Mouse (Mus musculus) macrophage (primary cell): ENCODE measurements around the gene Bin2. TPM values are rescaled to one million over a fixed set of nuclear protein-coding genes. Genes with fewer than 3 reads are reported as not detected.

Experiments
- H3K27ac ChIP-seq: fragments of 350-480 bp; formaldehyde crosslinking; 2 replicates; pipeline ENCODE4 v1.9.0; 2021
- H3K36me3 ChIP-seq: fragments of 350-480 bp; formaldehyde crosslinking; 2 replicates; pipeline ENCODE4 v1.9.0; 2021; ENCODE audit errors: inconsistent target
- H3K4me3 ChIP-seq: fragments of 350-480 bp; formaldehyde crosslinking; 2 replicates; pipeline ENCODE4 v1.9.0; 2021; ENCODE audit errors: inconsistent target
- H3K79me2 ChIP-seq: fragments of 350-480 bp; formaldehyde crosslinking; 2 replicates; pipeline ENCODE4 v1.9.0; 2021; ENCODE audit errors: inconsistent target
- WGBS: methylation state at CpG from one replicate; pipeline ENCODE4 v1.1.7; 2026; ENCODE audit warnings: inconsistent platforms; ENCODE audit not compliant: missing documents; 5-methylcytosine and 5-hydroxymethylcytosine counted together
- polyA plus RNA-seq: library from polyadenylated mRNA; stranded (reverse); fragments of 250-400 nt; gene quantifications from 3 replicates; pipeline ENCODE4 v1.2.4, GENCODE M21; 2018; ENCODE audit warnings: inconsistent platforms
- total RNA-seq, 78 experiments: library from RNA; depleted of rRNA; stranded (reverse); fragments of 250-400 nt; gene quantifications; 1 replicate in 9 of 78; 2 replicates in 24 of 78; 3 replicates in 43 of 78; 4 replicates in 2 of 78; pipeline ENCODE4 v1.2.4; 2018; ENCODE audit warnings: inconsistent platforms in 56 of 78

Bin2 gene
- total RNA-seq (2018; cell fraction: chromatin; rRNA removed), result 100 to 1,000 TPM in 7 of 26 experiments, 10 to 100 TPM in 15, 1 to 10 TPM in 4; 2.3 to 143 (median 67.4) TPM
- total RNA-seq (2018; cell fraction: cytosol; rRNA removed), result 10 to 100 TPM; 22.9 to 67.0 (median 46.1) TPM
- total RNA-seq (2018; cell fraction: nucleus; rRNA removed), result 100 to 1,000 TPM in 3 of 26 experiments, 10 to 100 TPM in 21, 1 to 10 TPM in 2; 8.6 to 110 (median 52.7) TPM
- polyA plus RNA-seq, result 51.1 to 71.1 TPM (median 65.5 TPM) in 3 replicates

- Histone ChIP-seq H3K4me3 (peak within 1 kb of the TSS; percentile 71), H3K79me2 (peaks cover 47% of the 10 kb centered on the region), H3K36me3 (no peaks in the 10 kb centered on the region), H3K27ac (peak within 1 kb of the TSS; percentile 68)
- WGBS, result 1% methylated on average over 20 of the region's 20 CpGs
Measured at GRCm38 (mm10) chr15:100669337-100669736, at the start of gene Bin2. Gene Bin2 (minus strand): TSS chr15:100669553.

- WGBS, result 94% methylated on average over 11 of the region's 11 CpGs
- no peak overlapping the region for H3K4me3 ChIP-seq
- peaks cover 15% of the 10 kb centered on the region; the same call in 1 of the 2 replicates for H3K79me2 ChIP-seq
- H3K36me3 ChIP-seq, result peaks cover 46% of the 10 kb centered on the region
- H3K27ac ChIP-seq, result no peak overlapping the region
Measured at GRCm38 (mm10) chr15:100718572-100718971, 49.2 kb upstream of the Bin2 start.

- 29% methylated on average over 6 of the region's 6 CpGs for WGBS
- peaks cover 53% of the 10 kb centered on the region for H3K36me3 ChIP-seq
- no peak overlapping the region for H3K27ac ChIP-seq
Measured at GRCm38 (mm10) chr15:100717933-100718332, 48.6 kb upstream of the Bin2 start.

GRCm38 (mm10) chr15:100715399-100715993, 46.1 kb upstream of the Bin2 start:
- WGBS, result 93% methylated on average over 9 of the region's 9 CpGs
- no peak overlapping the region for H3K4me3 ChIP-seq
- no peak overlapping the region for H3K27ac ChIP-seq
- H3K79me2 ChIP-seq, result peaks cover 4% of the 10 kb centered on the region; the same call in 1 of the 2 replicates
- H3K36me3 ChIP-seq, result peaks cover 77% of the 10 kb centered on the region

More at GRCm38 (mm10) chr15:100717933-100718332, 48.6 kb upstream of the Bin2 start:
- no peak overlapping the region for H3K4me3 ChIP-seq
- H3K79me2 ChIP-seq, result peaks cover 15% of the 10 kb centered on the region; the same call in 1 of the 2 replicates

- Histone ChIP-seq H3K4me3 (no peak overlapping the region), H3K79me2 (no peaks in the 10 kb centered on the region), H3K27ac (no peak overlapping the region), H3K36me3 (peaks cover 74% of the 10 kb centered on the region)
- 90% methylated on average over 6 of the region's 8 CpGs for WGBS
Measured at GRCm38 (mm10) chr15:100714470-100714869, 45.1 kb upstream of the Bin2 start.

- 95% methylated on average over 6 of the region's 6 CpGs for WGBS
- H3K4me3 ChIP-seq, result no peak overlapping the region
- H3K27ac ChIP-seq, result no peak overlapping the region
- peaks cover 56% of the 10 kb centered on the region for H3K36me3 ChIP-seq
- H3K79me2 ChIP-seq, result no peaks in the 10 kb centered on the region
Measured at GRCm38 (mm10) chr15:100710838-100711237, 41.5 kb upstream of the Bin2 start.

GRCm38 (mm10) chr15:100708433-100709078, 39.2 kb upstream of the Bin2 start:
- 89% methylated on average over 8 of the region's 8 CpGs for WGBS
- H3K36me3 ChIP-seq, result peaks cover 44% of the 10 kb centered on the region
- no peak overlapping the region for H3K4me3 ChIP-seq
- H3K79me2 ChIP-seq, result no peaks in the 10 kb centered on the region
- H3K27ac ChIP-seq, result no peak overlapping the region

- no peak overlapping the region for H3K4me3 ChIP-seq
- no peaks in the 10 kb centered on the region for H3K79me2 ChIP-seq
- peaks cover 32% of the 10 kb centered on the region for H3K36me3 ChIP-seq
- H3K27ac ChIP-seq, result 0 out of 2 replicates have a peak overlapping the region, but pooled peaks have one; percentile 1
- 31% methylated on average over 8 of the region's 8 CpGs for WGBS
Measured at GRCm38 (mm10) chr15:100706226-100706625, 36.9 kb upstream of the Bin2 start.

GRCm38 (mm10) chr15:100705376-100705775, 36.0 kb upstream of the Bin2 start:
- Histone ChIP-seq H3K27ac (no peak overlapping the region), H3K79me2 (no peaks in the 10 kb centered on the region), H3K36me3 (peaks cover 29% of the 10 kb centered on the region), H3K4me3 (no peak overlapping the region)
- 89% methylated on average over 1 of the region's 1 CpGs for WGBS

GRCm38 (mm10) chr15:100703913-100704312, 34.6 kb upstream of the Bin2 start:
- Histone ChIP-seq H3K27ac (no peak overlapping the region), H3K4me3 (no peak overlapping the region), H3K36me3 (peaks cover 31% of the 10 kb centered on the region), H3K79me2 (no peaks in the 10 kb centered on the region)
- WGBS, result 96% methylated on average over 17 of the region's 17 CpGs

- Histone ChIP-seq H3K36me3 (peaks cover 47% of the 10 kb centered on the region), H3K79me2 (no peaks in the 10 kb centered on the region), H3K27ac (no peak overlapping the region), H3K4me3 (no peak overlapping the region)
- WGBS, result 100% methylated on average over 6 of the region's 6 CpGs
Measured at GRCm38 (mm10) chr15:100701856-100702255, 32.5 kb upstream of the Bin2 start.

GRCm38 (mm10) chr15:100701108-100701507, 31.8 kb upstream of the Bin2 start:
- H3K4me3 ChIP-seq, result no peak overlapping the region
- H3K36me3 ChIP-seq, result peaks cover 55% of the 10 kb centered on the region
- no peaks in the 10 kb centered on the region for H3K79me2 ChIP-seq
- WGBS, result 94% methylated on average over 10 of the region's 10 CpGs
- H3K27ac ChIP-seq, result no peak overlapping the region

- no peaks in the 10 kb centered on the region for H3K79me2 ChIP-seq
- no peak overlapping the region for H3K27ac ChIP-seq
- no peak overlapping the region for H3K4me3 ChIP-seq
- 97% methylated on average over 5 of the region's 5 CpGs for WGBS
- H3K36me3 ChIP-seq, result peaks cover 62% of the 10 kb centered on the region
Measured at GRCm38 (mm10) chr15:100700424-100700823, 31.1 kb upstream of the Bin2 start.

- H3K79me2 ChIP-seq, result no peaks in the 10 kb centered on the region
- H3K4me3 ChIP-seq, result no peak overlapping the region
- 47% methylated on average over 6 of the region's 6 CpGs for WGBS
- peaks cover 69% of the 10 kb centered on the region for H3K36me3 ChIP-seq
- no peak overlapping the region for H3K27ac ChIP-seq
Measured at GRCm38 (mm10) chr15:100699386-100699785, 30.0 kb upstream of the Bin2 start.

- Histone ChIP-seq H3K4me3 (no peak overlapping the region), H3K36me3 (peaks cover 62% of the 10 kb centered on the region), H3K79me2 (no peaks in the 10 kb centered on the region), H3K27ac (no peak overlapping the region)
- 97% methylated on average over 10 of the region's 10 CpGs for WGBS
Measured at GRCm38 (mm10) chr15:100698078-100698477, 28.7 kb upstream of the Bin2 start.
